Mouse (Mus musculus) C2C12 (cell line): Measurements from ENCODE around the gene Samhd1.

ENCODE experiments used
- CEBPB ChIP-seq: IDR thresholded peaks from one replicate; pipeline ENCODE4 v1.6.1; 2011; ENCODE audit warnings: low read depth, mild to moderate bottlenecking, control low read depth, moderate library complexity
- CTCF ChIP-seq: IDR thresholded peaks from one replicate; pipeline ENCODE4 v1.5.1; 2011; ENCODE audit not compliant: control insufficient read depth, insufficient read depth, insufficient read length
- MAX ChIP-seq: IDR thresholded peaks from one replicate; pipeline ENCODE4 v1.6.1; 2011; ENCODE audit warnings: mild to moderate bottlenecking, control low read depth
- MYOD1 ChIP-seq: IDR thresholded peaks from one replicate; pipeline ENCODE4 v1.6.1; 2011; ENCODE audit warnings: low read depth; ENCODE audit not compliant: control insufficient read depth, insufficient read length
- USF1 ChIP-seq: IDR thresholded peaks from one replicate; pipeline ENCODE4 v1.6.1; 2011; ENCODE audit warnings: low read depth, mild to moderate bottlenecking, control low read depth, moderate library complexity

DNA sequence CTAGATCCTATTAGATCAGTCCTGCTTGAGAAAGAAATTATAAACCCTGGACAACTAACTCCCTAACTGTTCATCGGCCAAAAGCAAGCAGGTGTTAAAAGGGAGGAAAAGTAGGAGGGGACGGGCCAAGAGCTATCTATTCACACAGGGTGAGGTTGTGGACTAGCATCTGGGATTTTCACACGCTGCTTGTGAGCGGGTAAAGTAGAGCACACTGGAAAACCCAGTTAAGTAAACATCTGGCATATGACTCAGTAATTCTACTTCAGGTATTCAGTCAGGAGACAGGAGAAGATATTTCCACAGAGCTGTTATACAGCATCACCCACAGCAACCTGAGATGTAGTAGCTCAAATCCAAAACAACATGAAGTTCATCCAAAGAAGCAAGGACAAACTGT, 16.5 kb downstream of the Samhd1 start:
- TF ChIP-seq CTCF (no peak), MYOD1 (no peak), USF1 (no peak), CEBPB (no peak), MAX (no peak)
